Mouse (Mus musculus) stomach, postnatal 0 days (tissue): ENCODE data around the gene Golph3. TPM values are rescaled to one million over a fixed set of nuclear protein-coding genes. Genes with fewer than 3 reads are reported as not detected.
A peak's percentile ranks its signal among the peaks of the same experiment; 100 is the strongest.

Source experiments
- ATAC-seq: fragments of 200-750 bp; cut with Nextera tagmentation; 2 replicates; pipeline ENCODE4 v1.8.0; 2017; ENCODE audit not compliant: low FRiP score, low TSS enrichment
- DNase-seq: peaks from one replicate; pipeline ENCODE4 v3.0.0-alpha.2; 2016; ENCODE audit warnings: low spot score
- H3K27ac ChIP-seq: fragments of 300-500 bp; sonication (generic); replicated peaks from 2 replicates; pipeline ENCODE4 v1.5.1; 2014; ENCODE audit warnings: mild to moderate bottlenecking, control low read depth
- H3K27me3 ChIP-seq: fragments of 300-500 bp; sonication (generic); 2 replicates; pipeline ENCODE4 v1.6.1; 2014; ENCODE audit warnings: low read length; ENCODE audit not compliant: control insufficient read depth, insufficient read depth
- H3K36me3 ChIP-seq: fragments of 300-500 bp; sonication (generic); 2 replicates; pipeline ENCODE4 v1.6.1; 2014; ENCODE audit warnings: low read length, mixed read lengths; ENCODE audit not compliant: control insufficient read depth, insufficient read depth
- H3K4me1 ChIP-seq: fragments of 300-500 bp; sonication (generic); replicated peaks from 2 replicates; pipeline ENCODE4 v1.6.1; 2014; ENCODE audit warnings: antibody characterized with exemption; ENCODE audit not compliant: control insufficient read depth, insufficient read depth
- H3K4me2 ChIP-seq: fragments of 300-500 bp; sonication (generic); replicated peaks from 2 replicates; pipeline ENCODE4 v1.6.1; 2014; ENCODE audit warnings: low read depth, mild to moderate bottlenecking, control low read depth, moderate library complexity
- H3K4me3 ChIP-seq: fragments of 300-500 bp; sonication (generic); 2 replicates; pipeline ENCODE4 v1.5.1; 2014; ENCODE audit warnings: low read depth, low read length, control low read depth
- H3K9ac ChIP-seq: fragments of 300-500 bp; sonication (generic); 2 replicates; pipeline ENCODE4 v1.6.1; 2014; ENCODE audit warnings: mild to moderate bottlenecking, low read length, control low read depth, mixed read lengths
- H3K9me3 ChIP-seq: fragments of 300-500 bp; sonication (generic); 2 replicates; pipeline ENCODE4 v1.6.1; 2016; ENCODE audit warnings: low read length; ENCODE audit not compliant: control insufficient read depth
- CTCF ChIP-seq: IDR thresholded peaks from 2 replicates; pipeline ENCODE4 v1.5.1; 2016; ENCODE audit warnings: antibody characterized with exemption, low read depth, mild to moderate bottlenecking, moderate library complexity
- EP300 ChIP-seq: optimal IDR thresholded peaks from 2 replicates; pipeline ENCODE3; 2016; ENCODE audit warnings: antibody characterized with exemption
- WGBS: fragments of 180-500 bp; shearing (Covaris S2); extraction: QIAGEN DNeasy Blood & Tissue Kit; methylation state at CpG from one replicate; pipeline ENCODE4 v1.1.7; 2014; 5-methylcytosine and 5-hydroxymethylcytosine counted together
- polyA plus RNA-seq: library from polyadenylated mRNA; unstranded; fragments of >200 nt; fragmentation: Nextera tagmentation; extraction: Ambion mirVana; gene quantifications from 2 replicates; pipeline ENCODE4 v1.2.1, GENCODE M21; 2015

The Golph3 gene
- polyA plus RNA-seq, 1 experiment from 2014 or later = 70.7 TPM

- no peak overlapping the region for H3K9ac ChIP-seq
- no peaks in the 10 kb centered on the region for H3K36me3 ChIP-seq
- H3K27ac ChIP-seq = no peak overlapping the region
- 58% methylated on average over 4 of the region's 6 CpGs for WGBS
- no peak overlapping the region for H3K4me3 ChIP-seq
- H3K9me3 ChIP-seq = no peaks in the 10 kb centered on the region
- H3K4me1 ChIP-seq = peaks cover 3% of the 10 kb centered on the region; the same call in 1 of the 2 replicates
- ATAC-seq (no peak), DNase-seq (no peak)
- no peaks in the 10 kb centered on the region for H3K27me3 ChIP-seq
- H3K4me2 ChIP-seq = no peak overlapping the region
- no peak for TF ChIP-seq EP300
- TF ChIP-seq CTCF = no peak
These were observed 19.5 kb upstream of the Golph3 start for GRCm38 (mm10) chr15:12301771-12302170.

- Histone ChIP-seq H3K9ac (no peak overlapping the region), H3K4me3 (no peak overlapping the region), H3K4me2 (no peak overlapping the region), H3K36me3 (no peaks in the 10 kb centered on the region), H3K27me3 (no peaks in the 10 kb centered on the region), H3K27ac (peak overlapping the region; percentile 76), H3K4me1 (peaks cover 4% of the 10 kb centered on the region; the same call in 1 of the 2 replicates), H3K9me3 (no peaks in the 10 kb centered on the region)
- peak; percentile 58 for ATAC-seq
- TF ChIP-seq CTCF (no peak), EP300 (no peak)
- peak; percentile 58 for DNase-seq
- WGBS = 33% methylated on average over 8 of the region's 8 CpGs
These were observed 14.8 kb upstream of the Golph3 start for GRCm38 (mm10) chr15:12306188-12307071.

GRCm38 (mm10) chr15:12307114-12307513 is 14.1 kb upstream of the Golph3 start:
- no peak for TF ChIP-seq EP300
- TF ChIP-seq CTCF = no peak
- Histone ChIP-seq H3K4me2 (no peak overlapping the region), H3K27me3 (no peaks in the 10 kb centered on the region), H3K9me3 (no peaks in the 10 kb centered on the region), H3K36me3 (no peaks in the 10 kb centered on the region), H3K9ac (0 out of 2 replicates have a peak overlapping the region, but pooled peaks have one; percentile 27), H3K4me3 (no peak overlapping the region), H3K4me1 (peaks cover 4% of the 10 kb centered on the region; the same call in 1 of the 2 replicates), H3K27ac (peak overlapping the region; percentile 76)
- 24% methylated on average over 4 of the region's 4 CpGs for WGBS
- DNase-seq (peak; percentile 75), ATAC-seq (peak; percentile 93)

- 88% methylated on average over 5 of the region's 5 CpGs for WGBS
- ATAC-seq = no peak
These were observed 12.7 kb upstream of the Golph3 start for GRCm38 (mm10) chr15:12308539-12308938.

GRCm38 (mm10) chr15:12310676-12311075 is 10.6 kb upstream of the Golph3 start:
- TF ChIP-seq CTCF (no peak), EP300 (no peak)
- Histone ChIP-seq H3K4me3 (no peak overlapping the region), H3K9me3 (no peaks in the 10 kb centered on the region), H3K27me3 (no peaks in the 10 kb centered on the region), H3K4me1 (peaks cover 4% of the 10 kb centered on the region; the same call in 1 of the 2 replicates), H3K9ac (no peak overlapping the region), H3K4me2 (no peak overlapping the region), H3K36me3 (no peaks in the 10 kb centered on the region), H3K27ac (no peak overlapping the region)
- ATAC-seq (no peak), DNase-seq (no peak)
- 81% methylated on average over 4 of the region's 4 CpGs for whole genome bisulfite sequencing

More at GRCm38 (mm10) chr15:12308539-12308938, 12.7 kb upstream of the Golph3 start:
- Histone ChIP-seq H3K4me2 (no peak overlapping the region), H3K4me3 (no peak overlapping the region), H3K36me3 (no peaks in the 10 kb centered on the region), H3K9me3 (no peaks in the 10 kb centered on the region), H3K27me3 (no peaks in the 10 kb centered on the region), H3K9ac (no peak overlapping the region), H3K4me1 (peaks cover 4% of the 10 kb centered on the region; the same call in 1 of the 2 replicates), H3K27ac (no peak overlapping the region)
- no peak for DNase-seq
- no peak for TF ChIP-seq CTCF
- no peak for TF ChIP-seq EP300

- H3K9ac ChIP-seq = no peak overlapping the region
- no peak overlapping the region for H3K27ac ChIP-seq
- H3K4me1 ChIP-seq = peaks cover 4% of the 10 kb centered on the region; the same call in 1 of the 2 replicates
- no peak overlapping the region for H3K4me2 ChIP-seq
- no peaks in the 10 kb centered on the region for H3K27me3 ChIP-seq
- no peak for ATAC-seq
- no peaks in the 10 kb centered on the region for H3K9me3 ChIP-seq
- TF ChIP-seq EP300 = no peak
- TF ChIP-seq CTCF = no peak
- 79% methylated on average over 7 of the region's 7 CpGs for WGBS
- H3K4me3 ChIP-seq = no peak overlapping the region
- no peaks in the 10 kb centered on the region for H3K36me3 ChIP-seq
- no peak for DNase-seq
These were observed 9.8 kb upstream of the Golph3 start for GRCm38 (mm10) chr15:12311465-12311864.
